Mouse (Mus musculus) liver, adult 2 months (tissue): ENCODE measurements around the gene Gna15.

Experiments used
- CTCF ChIP-seq: fragments of 200-500 bp; IDR thresholded peaks from 2 replicates; pipeline ENCODE4 v1.5.1; 2011; ENCODE audit warnings: low read depth, low read length, control low read depth
- POLR2A ChIP-seq: fragments of 200-500 bp; IDR thresholded peaks from 2 replicates; pipeline ENCODE4 v1.6.1; 2011; ENCODE audit warnings: low read length, control low read depth; ENCODE audit not compliant: insufficient read depth; ENCODE audit errors: extremely low read depth

- TF ChIP-seq CTCF: no peak
- TF ChIP-seq POLR2A: no peak
Measured at GRCm38 (mm10) chr10:81507095-81507494, 16.9 kb downstream of the Gna15 start.
